Mouse (Mus musculus) heart, postnatal 36 days (tissue): Measurements from ENCODE around the gene Gpc5. TPM values are rescaled to one million over a fixed set of nuclear protein-coding genes. Genes with fewer than 3 reads are reported as not detected.

Experiments used
- DNase-seq, 2 experiments: peaks; one replicate each; pipeline ENCODE4 v3.0.0; 2021 to 2022
- intact Hi-C: fragments of 180-260 bp; cut with DNase I; formaldehyde crosslinking; loops from one replicate; pipeline ENCODE4 v1.15.1; 2025
- total RNA-seq, 2 experiments: library from RNA; stranded (reverse); gene quantifications; 2 replicates each; pipeline ENCODE4 v1.2.3; 2021

Gene Gpc5
- total RNA-seq, 2 experiments from 2014 or later: not detected

DNA sequence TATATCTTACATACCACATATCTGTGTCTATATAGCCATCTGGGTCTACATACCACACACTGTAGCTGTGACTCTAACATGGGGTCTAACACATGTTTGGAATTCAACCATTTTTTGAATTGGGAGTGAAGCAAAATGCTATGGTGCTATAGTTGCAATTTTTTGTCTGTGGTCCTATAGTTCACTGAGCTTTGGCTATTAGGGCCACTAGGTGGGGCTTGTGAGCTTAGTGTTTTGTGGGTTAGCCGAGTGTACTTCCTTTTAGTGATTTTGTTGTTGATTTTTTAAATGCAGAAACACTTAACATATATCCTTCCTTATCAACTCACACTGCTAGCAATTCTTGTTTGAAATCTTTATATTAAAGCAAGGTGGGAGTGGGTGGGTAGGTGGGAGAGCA lies 727.0 kb downstream of the Gpc5 start:
- intact Hi-C loops: no loop called here
- no peak for DNase-seq

DNA sequence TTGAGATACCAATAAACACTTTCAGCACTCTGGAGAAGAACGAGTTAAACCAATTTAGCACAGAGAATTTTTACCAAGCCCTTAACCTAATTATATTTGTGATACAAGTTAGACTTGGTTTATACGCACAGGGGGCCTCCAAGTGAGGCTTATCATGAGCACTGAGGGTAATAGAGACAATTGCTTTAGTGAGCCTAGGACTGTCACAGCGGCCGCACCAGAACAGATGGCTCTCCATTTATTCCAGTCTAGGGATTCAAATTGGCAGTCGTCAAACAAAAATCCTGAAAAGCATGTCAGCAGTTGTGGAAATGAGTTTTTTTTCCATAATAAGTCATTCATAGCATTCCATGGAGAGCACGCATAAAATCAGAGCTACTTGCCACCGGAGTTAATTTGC lies 729.6 kb downstream of the Gpc5 start:
- intact Hi-C loops: no loop called here
- no peak for DNase-seq

DNA sequence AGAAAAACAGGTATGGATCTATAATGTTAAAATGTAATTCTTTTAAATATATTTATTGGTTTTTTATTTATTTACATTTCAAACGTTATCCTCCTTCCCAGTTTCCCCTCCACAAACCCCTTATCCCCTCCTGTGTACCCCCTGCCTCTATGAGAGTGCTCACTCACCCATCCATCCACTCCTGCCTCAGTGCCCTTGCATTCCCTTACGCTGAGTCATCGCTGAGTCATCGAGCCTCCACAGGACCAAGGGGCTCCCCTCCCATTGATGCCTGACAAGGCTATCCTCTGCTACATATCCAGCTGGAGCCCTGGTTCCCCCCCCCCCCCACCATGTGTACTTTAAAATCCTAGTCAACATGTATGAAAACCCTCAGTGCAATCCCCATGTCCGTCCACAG lies 738.5 kb downstream of the Gpc5 start:
- no peak for DNase-seq
- intact Hi-C loops: no loop called here

GRCm38 (mm10) chr14:115831219-115831755 lies 739.3 kb downstream of the Gpc5 start:
- intact Hi-C loops: no loop called here
- DNase-seq: peak; percentile 30 to 63

DNA sequence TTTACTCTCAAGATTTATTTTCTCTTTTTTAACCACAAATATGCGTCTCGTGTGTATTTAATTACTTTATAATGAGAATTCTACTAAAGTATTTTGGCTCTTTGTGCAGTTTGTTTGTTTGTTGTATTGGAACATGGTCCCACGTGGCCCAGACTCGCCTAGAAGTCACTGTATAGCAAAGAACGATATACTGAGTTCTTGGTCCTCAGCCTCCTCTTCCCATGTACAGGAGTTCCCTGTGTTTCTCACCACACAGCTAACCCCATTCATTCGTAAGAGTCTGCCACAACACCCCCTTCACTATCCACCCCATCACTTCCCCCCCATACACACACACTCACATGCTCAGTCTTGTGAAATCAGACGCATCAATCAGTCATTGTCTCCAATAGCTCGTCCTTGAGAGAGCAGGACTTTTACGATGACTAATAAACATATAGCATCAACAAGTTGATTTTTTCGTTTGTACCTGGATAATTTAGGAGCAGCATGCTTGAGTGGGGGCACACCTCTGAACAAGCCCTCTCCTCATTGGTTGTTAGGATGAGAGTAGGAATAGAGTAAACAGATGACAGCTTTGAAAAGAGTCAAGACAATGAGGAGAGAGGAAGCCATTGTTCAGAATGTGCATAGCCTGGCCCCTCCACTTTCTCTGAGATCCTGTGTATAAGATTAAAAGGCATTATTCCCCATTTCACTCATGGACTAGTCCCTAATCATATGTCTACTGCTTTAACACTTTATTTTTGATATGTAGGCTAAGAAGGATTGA lies 740.0 kb downstream of the Gpc5 start:
- no peak for DNase-seq
- intact Hi-C loops: no loop called here

DNA sequence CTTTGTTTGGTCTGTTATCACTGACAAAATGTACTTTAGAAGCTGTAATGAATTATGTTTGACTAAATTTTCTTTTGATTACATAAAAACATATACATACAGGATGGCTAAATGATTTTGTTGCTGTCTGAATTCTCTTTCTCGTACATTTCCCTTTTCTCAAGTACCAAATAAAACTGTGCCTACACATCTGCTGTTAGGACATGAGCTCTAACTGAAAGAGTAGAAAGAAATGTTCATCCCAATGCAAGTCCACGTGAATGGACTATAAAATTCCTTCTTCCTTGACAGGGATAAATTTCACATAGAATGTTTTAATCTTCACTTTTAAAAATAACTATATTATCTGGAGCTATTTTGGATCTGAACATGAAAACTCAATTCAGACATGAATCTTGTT lies 751.8 kb downstream of the Gpc5 start:
- DNase-seq: no peak
- intact Hi-C loops: no loop called here

GRCm38 (mm10) chr14:115844773-115845427 lies 752.9 kb downstream of the Gpc5 start:
- intact Hi-C loops: no loop called here
- DNase-seq: no peak

- intact Hi-C loops: no loop called here
- DNase-seq: no peak
Measured at GRCm38 (mm10) chr14:115869127-115869526, 777.1 kb downstream of the Gpc5 start.

- intact Hi-C loops: no loop called here
- DNase-seq: no peak
Measured at GRCm38 (mm10) chr14:115976062-115976461, 884.0 kb downstream of the Gpc5 start.

GRCm38 (mm10) chr14:115979233-115979632 lies 887.2 kb downstream of the Gpc5 start:
- intact Hi-C loops: no loop called here
- DNase-seq: no peak

DNA sequence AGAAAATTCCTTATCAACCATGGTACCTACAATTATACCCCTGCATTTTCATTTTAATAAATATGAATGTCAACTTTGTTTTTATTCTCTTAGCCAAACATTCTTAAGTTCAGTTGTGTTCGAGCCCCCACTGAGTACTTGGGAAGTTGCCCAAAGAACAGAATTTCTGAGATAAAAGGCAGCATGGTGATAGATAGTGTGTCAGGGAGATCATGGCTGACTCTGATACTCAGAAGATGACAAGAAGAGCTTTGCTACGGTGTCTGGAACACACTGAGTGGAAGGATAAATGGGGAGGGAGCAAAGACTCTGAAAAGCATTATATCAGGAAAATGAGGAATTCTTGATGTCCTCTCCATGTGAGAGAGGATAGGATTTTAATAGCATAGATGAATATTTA lies 898.7 kb downstream of the Gpc5 start:
- DNase-seq: no peak
- intact Hi-C loops: no loop called here

GRCm38 (mm10) chr14:115993520-115994106 lies 901.6 kb downstream of the Gpc5 start:
- no peak for DNase-seq
- intact Hi-C loops: no loop called here

GRCm38 (mm10) chr14:115998931-115999330 lies 906.9 kb downstream of the Gpc5 start:
- no peak for DNase-seq
- intact Hi-C loops: no loop called here

DNA sequence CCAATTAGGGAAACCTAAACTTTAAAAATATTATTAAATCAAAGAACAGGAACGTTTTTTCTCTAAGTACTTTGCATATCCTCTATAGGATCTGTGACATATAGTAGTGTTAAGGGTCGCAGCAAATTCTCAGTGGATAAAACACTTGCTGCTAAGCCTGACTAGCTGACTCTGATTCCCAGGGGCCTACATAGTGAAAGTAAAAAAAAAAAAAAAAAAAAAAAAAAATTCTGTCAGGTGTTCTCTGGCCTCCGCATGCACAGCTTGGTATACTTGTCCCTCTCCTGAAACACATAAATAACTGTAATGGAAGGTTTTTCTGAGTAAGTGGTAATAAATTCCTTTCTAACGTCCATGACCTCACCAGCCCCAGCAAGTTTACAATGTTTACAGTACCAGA lies 995.0 kb downstream of the Gpc5 start:
- no peak for DNase-seq
- intact Hi-C loops: no loop called here

DNA sequence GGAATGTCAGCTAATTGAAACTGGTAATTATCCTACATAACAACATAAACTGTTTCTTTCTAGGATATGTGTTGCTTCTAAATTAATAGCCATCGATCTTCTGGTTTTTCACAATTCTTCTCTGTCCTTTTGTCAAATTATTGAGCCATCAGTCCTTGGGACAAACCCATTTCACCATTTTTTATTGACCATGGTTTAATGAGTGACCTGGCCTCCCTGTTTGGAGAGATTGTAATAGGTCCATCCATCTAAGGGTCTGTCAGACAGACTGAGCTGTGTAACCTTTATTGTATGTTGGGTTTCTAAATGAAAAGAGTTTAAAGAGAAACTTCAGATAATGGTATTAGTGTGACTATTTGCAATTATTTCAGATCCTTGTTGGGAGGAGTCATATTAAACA lies 1035.9 kb downstream of the Gpc5 start:
- intact Hi-C loops: no loop called here

GRCm38 (mm10) chr14:116137330-116137729 lies 1045.3 kb downstream of the Gpc5 start:
- intact Hi-C loops: no loop called here

More for the DNA sequence above, 1035.9 kb downstream of the Gpc5 start:
- DNase-seq: no peak

DNA sequence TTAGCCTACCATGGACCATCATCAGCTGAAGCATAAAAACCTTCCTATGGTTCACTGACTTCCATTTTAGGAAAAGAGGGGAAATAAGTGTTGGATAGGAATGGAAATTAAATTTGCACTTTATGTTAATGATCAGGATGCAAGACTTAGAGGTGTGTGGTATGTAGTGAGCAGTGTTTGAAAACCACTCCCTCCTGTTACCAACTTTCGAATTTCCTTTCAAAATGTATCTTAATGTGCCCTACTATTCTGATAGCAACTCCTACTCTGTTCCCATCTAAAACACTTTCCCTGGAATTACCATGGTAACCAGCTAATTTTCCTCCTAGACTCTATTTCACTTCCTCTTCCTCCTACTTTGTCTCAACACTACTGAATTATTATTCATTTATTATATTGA lies 1045.8 kb downstream of the Gpc5 start:
- no peak for DNase-seq

More at GRCm38 (mm10) chr14:116137330-116137729, 1045.3 kb downstream of the Gpc5 start:
- no peak for DNase-seq

GRCm38 (mm10) chr14:116162586-116162985 lies 1070.6 kb downstream of the Gpc5 start:
- no peak for DNase-seq
- intact Hi-C loops: no loop called here

More for the DNA sequence above, 1045.8 kb downstream of the Gpc5 start:
- intact Hi-C loops: no loop called here

DNA sequence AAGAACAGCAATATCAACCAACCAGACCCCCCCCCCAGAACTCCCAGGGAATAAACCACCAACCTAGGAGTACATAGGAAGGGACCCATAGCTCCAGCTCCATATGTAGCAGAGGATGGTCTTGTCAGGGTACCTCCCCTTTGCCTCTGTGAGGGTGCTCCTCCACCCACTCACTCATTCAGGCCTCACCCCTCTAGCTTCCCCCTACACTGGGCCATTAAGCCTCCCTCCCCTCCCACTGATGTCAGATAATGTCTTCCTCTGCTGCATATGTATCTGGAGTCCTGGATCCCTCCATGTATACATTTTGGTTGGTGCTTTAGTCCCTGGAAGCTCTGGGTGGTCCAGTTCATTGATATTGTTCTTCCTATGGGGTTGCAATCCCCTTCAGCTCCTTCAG lies 1075.4 kb downstream of the Gpc5 start:
- DNase-seq: no peak
- intact Hi-C loops: no loop called here

GRCm38 (mm10) chr14:116169129-116169528 lies 1077.1 kb downstream of the Gpc5 start:
- intact Hi-C loops: no loop called here
- DNase-seq: no peak

- no peak for DNase-seq
- intact Hi-C loops: no loop called here
Measured at GRCm38 (mm10) chr14:116186981-116187380, 1095.0 kb downstream of the Gpc5 start.

DNA sequence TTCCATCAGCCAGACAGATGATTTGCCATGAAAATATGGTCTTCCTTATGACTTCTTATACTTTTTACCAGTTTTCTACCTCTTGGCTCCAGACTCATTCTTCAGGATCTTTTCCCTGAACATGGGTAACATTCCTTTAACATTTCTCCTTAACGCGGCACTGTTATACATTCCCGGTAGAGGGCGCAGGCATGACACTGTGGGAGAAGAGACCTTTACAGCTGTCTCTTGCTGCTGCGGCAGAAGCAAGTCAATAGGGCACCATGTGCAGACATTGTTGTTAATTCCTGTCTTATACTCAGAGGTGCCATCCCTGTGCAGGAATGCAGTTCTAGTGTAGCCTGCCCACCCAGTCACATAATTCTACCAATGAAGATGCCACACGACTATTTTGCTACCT lies 1115.0 kb downstream of the Gpc5 start:
- intact Hi-C loops: no loop called here
- peak in 1 of 2 experiments; percentile 3 for DNase-seq
